Mouse (Mus musculus) liver, embryonic 14.5 days (tissue): ENCODE measurements around the gene Rpn1. TPM values are rescaled to one million over a fixed set of nuclear protein-coding genes. Genes with fewer than 3 reads are reported as not detected.

Experiments
- ATAC-seq: fragments of 200-750 bp; cut with Nextera tagmentation; 2 replicates; pipeline ENCODE4 v1.8.0; 2017; ENCODE audit warnings: moderate number of reproducible peaks, mild to moderate bottlenecking, moderate library complexity; ENCODE audit not compliant: insufficient read depth
- DNase-seq, 3 experiments: peaks; one replicate each; pipeline ENCODE4 v3.0.0-alpha.2; 2012 to 2013; ENCODE audit warnings: low read depth in 3 of 3, low spot score in 3 of 3
- H3K27ac ChIP-seq: fragments of 300-500 bp; sonication (generic); 2 replicates; pipeline ENCODE4 v1.5.1; 2014; ENCODE audit warnings: moderate library complexity, mild to moderate bottlenecking, control low read depth, inconsistent platforms
- H3K27me3 ChIP-seq: fragments of 300-500 bp; sonication (generic); 2 replicates; pipeline ENCODE4 v1.6.1; 2014; ENCODE audit warnings: mild to moderate bottlenecking, low read length, moderate library complexity; ENCODE audit not compliant: control insufficient read depth, insufficient read depth
- H3K36me3 ChIP-seq: fragments of 300-500 bp; sonication (generic); replicated peaks from 2 replicates; pipeline ENCODE4 v1.6.1; 2014; ENCODE audit warnings: low read depth; ENCODE audit not compliant: control insufficient read depth, insufficient read depth
- H3K4me1 ChIP-seq, 2 experiments: fragments of 200-500 bp in 1 of 2; fragments of 300-500 bp in 1 of 2; sonication (generic) in 1 of 2; replicated peaks; 2 replicates each; pipeline ENCODE4 v1.6.1; 2012 to 2014; ENCODE audit warnings: antibody characterized with exemption in 1 of 2, inconsistent platforms in 1 of 2, low read length in 1 of 2; ENCODE audit not compliant: control insufficient read depth in 2 of 2, insufficient read depth in 2 of 2
- H3K4me2 ChIP-seq: fragments of 300-500 bp; sonication (generic); 2 replicates; pipeline ENCODE4 v1.6.1; 2014; ENCODE audit warnings: low read depth, mild to moderate bottlenecking, control low read depth, moderate library complexity
- H3K4me3 ChIP-seq, 2 experiments: fragments of 200-500 bp in 1 of 2; fragments of 300-500 bp in 1 of 2; sonication (generic) in 1 of 2; 2 replicates each; pipeline ENCODE4 v1.5.1; 2012 to 2014; ENCODE audit warnings: low read depth in 2 of 2, low read length in 2 of 2, mild to moderate bottlenecking in 2 of 2, control low read depth in 1 of 2, inconsistent platforms in 1 of 2, moderate library complexity in 1 of 2; ENCODE audit not compliant: insufficient read depth in 1 of 2
- H3K9ac ChIP-seq: fragments of 300-500 bp; sonication (generic); replicated peaks from 2 replicates; pipeline ENCODE4 v1.6.1; 2014; ENCODE audit warnings: mild to moderate bottlenecking, control low read depth, moderate library complexity
- H3K9me3 ChIP-seq: fragments of 300-500 bp; sonication (generic); 2 replicates; pipeline ENCODE4 v1.6.1; 2016; ENCODE audit warnings: low read length, mixed read lengths; ENCODE audit not compliant: control insufficient read depth
- CTCF ChIP-seq: IDR thresholded peaks from 2 replicates; pipeline ENCODE4 v1.5.1; 2016; ENCODE audit warnings: antibody characterized with exemption, low read depth, control low read depth
- EP300 ChIP-seq: IDR thresholded peaks from 2 replicates; pipeline ENCODE4 v1.6.1; 2016; ENCODE audit warnings: antibody characterized with exemption, low read depth
- WGBS: fragments of 180-500 bp; shearing (Covaris S2); extraction: QIAGEN DNeasy Blood & Tissue Kit; methylation state at CpG from one replicate; pipeline ENCODE4 v1.1.7; 2014; ENCODE audit not compliant: insufficient replicate concordance; 5-methylcytosine and 5-hydroxymethylcytosine counted together
- polyA plus RNA-seq, 2 experiments: library from polyadenylated mRNA; depleted of rRNA in 1 of 2; stranded (reverse) in 1 of 2; unstranded in 1 of 2; fragments of >200 nt; fragmentation: Nextera tagmentation in 1 of 2; extraction: Ambion mirVana in 1 of 2; gene quantifications; 2 replicates each; pipeline versions ENCODE4 v1.2.1 to v1.2.3; 2012 to 2014

Rpn1 gene
- polyA plus RNA-seq (2012; rRNA removed), result 75.9 and 81.7 TPM in 2 replicates
- 169 and 172 TPM in 2 replicates for polyA plus RNA-seq (2014; fragmentation: Nextera tagmentation; extraction: Ambion mirVana)

DNA sequence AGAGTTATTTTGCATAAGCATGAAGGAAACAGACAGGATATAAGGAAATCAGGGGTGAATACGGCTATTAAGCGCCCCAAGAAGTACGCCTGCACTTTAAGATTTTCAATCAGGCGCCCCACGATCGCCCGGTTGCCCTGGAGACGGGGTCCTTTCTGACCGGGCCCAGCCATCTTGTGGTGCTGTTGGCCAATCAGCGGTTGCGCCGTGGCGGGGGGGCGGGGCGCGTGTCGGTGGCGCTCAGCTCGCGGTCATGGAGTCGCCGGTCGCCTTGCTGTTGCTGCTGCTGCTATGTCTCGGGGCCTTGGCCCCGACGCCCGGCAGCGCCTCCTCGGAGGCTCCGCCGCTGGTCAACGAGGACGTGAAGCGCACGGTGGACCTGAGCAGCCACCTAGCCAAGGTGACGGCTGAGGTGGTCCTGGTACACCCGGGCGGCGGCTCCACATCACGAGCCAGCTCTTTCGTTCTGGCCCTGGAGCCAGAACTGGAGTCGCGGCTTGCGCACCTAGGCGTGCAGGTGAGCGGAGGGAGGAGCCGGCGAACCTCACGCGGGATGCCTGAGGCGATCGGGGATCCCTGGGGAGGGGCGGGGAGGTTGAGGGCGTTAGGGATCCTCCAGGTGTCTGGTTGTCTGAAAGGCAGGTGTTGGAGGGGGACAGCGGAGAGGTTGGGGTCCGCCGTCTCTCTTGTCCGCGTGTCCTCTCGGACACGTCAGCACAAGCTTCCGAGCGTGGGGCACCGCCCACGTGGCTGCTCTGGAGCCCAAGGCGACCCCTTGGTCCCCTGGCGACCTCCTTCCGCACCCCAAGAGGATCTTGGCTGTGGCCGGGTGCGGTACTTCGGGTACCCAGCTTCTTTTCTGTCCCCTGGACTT lies at the start of gene Rpn1:
Gene Rpn1 (plus strand): TSS at position 205 of the 874 bp plus-strand sequence.
- no peaks in the 10 kb centered on the region for H3K9me3 ChIP-seq
- H3K4me1 ChIP-seq, result peaks cover 21 to 22% of the 10 kb centered on the region in 2 experiments
- H3K27ac ChIP-seq, result peak within 1 kb of the TSS; percentile 63
- TF ChIP-seq CTCF (no peak; the same call in 1 of the 2 replicates), EP300 (no peak; the same call in 1 of the 2 replicates)
- H3K36me3 ChIP-seq, result peaks cover 3% of the 10 kb centered on the region
- peak within 1 kb of the TSS; percentile 85 for H3K9ac ChIP-seq
- under 1% methylated on average over 71 of the region's 71 CpGs for WGBS
- H3K4me2 ChIP-seq, result peak within 1 kb of the TSS; percentile 92
- no peaks in the 10 kb centered on the region for H3K27me3 ChIP-seq
- ATAC-seq, result peak; percentile 97
- peak; percentile 90 to 92 (median 91) for DNase-seq
- peak within 1 kb of the TSS; percentile 86 to 92 for H3K4me3 ChIP-seq

DNA sequence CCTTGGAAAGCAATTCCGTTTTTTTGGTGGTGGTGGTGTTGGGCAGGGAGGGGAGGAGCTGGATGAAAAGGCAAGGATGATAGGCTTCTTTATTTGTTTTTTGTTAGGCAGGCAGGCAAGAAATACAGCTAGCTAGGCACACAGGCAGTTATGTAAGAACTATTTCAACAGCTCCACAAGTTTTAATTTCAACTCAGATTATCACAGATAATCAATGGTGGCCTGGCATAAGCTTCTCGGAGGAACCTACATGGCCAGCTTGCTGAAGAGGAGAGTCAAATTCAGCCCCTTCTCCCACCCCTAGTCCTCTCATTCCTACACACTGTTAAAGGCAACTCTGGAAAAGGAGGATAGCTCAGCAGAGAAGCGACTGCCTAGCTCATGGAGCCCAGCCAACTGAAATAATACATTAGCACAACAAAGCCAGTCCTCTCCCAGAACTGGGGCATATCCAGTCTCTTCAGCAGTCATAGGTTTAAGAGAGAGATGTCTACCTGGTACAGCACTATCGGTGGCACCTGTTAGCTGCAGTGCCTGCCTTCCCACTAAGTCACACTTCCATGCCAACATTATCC lies 46.7 kb upstream of the Rpn1 start:
- no peak for TF ChIP-seq EP300
- no peak for TF ChIP-seq CTCF
- H3K9me3 ChIP-seq, result no peaks in the 10 kb centered on the region
- no peak overlapping the region for H3K27ac ChIP-seq
- H3K4me1 ChIP-seq, result peaks cover 0 to 3% of the 10 kb centered on the region in 2 experiments; a peak in 2 of 4 replicates
- H3K36me3 ChIP-seq, result no peaks in the 10 kb centered on the region
- ATAC-seq (no peak), DNase-seq (no peak)
- H3K4me2 ChIP-seq, result no peak overlapping the region
- no peaks in the 10 kb centered on the region for H3K27me3 ChIP-seq
- 80% methylated on average over 4 of the region's 4 CpGs for WGBS
- H3K9ac ChIP-seq, result no peak overlapping the region
- H3K4me3 ChIP-seq, result no peak overlapping the region

DNA sequence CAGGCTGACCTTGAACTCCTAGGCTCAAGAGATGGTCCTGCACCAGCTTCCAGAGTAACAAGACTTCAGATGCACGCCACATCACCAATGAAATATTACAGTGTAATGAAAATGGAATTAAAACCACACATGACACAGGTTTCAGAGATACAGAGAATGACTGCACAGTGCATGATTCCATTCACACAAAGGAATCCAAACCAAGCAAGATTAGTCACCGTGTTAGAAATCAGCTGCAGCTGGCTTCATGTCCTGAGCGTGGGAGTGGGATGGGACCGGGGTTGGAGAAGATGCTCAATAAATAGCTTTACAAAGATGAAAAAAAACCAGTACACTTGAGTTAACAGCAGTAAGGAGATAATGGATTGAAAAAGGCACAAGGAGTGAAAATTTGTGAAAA lies 44.9 kb upstream of the Rpn1 start:
- H3K9ac ChIP-seq, result no peak overlapping the region
- no peaks in the 10 kb centered on the region for H3K9me3 ChIP-seq
- 85% methylated on average over 4 of the region's 4 CpGs for WGBS
- H3K4me1 ChIP-seq, result peaks cover 8 to 13% of the 10 kb centered on the region in 2 experiments
- H3K27me3 ChIP-seq, result no peaks in the 10 kb centered on the region
- H3K4me2 ChIP-seq, result no peak overlapping the region
- ATAC-seq (no peak), DNase-seq (no peak)
- no peaks in the 10 kb centered on the region for H3K36me3 ChIP-seq
- no peak for TF ChIP-seq CTCF
- TF ChIP-seq EP300, result no peak
- H3K27ac ChIP-seq, result no peak overlapping the region
- no peak overlapping the region for H3K4me3 ChIP-seq

DNA sequence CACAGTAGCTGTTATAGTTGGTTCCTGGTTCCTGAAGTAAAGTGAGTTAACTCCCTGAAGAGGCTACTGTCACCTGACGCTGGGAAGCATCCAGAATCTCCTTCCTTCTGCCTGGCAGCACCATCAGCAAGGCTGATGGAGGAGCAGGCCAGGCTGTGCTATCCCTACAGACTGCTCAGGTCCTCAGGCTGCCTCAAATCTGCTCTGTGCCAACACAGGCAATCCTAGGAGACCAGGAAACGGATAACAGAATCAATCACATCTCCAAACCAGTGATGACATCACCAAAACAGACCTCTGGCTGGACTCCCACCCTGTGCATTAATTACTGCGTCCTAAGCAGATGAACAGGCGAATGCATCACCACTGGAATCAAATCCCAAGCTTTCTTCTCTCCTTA lies 43.1 kb upstream of the Rpn1 start:
- Histone ChIP-seq H3K9ac (no peak overlapping the region), H3K4me2 (no peak overlapping the region), H3K36me3 (no peaks in the 10 kb centered on the region), H3K27ac (no peak overlapping the region), H3K4me1 (peaks cover 11 to 17% of the 10 kb centered on the region in 2 experiments), H3K9me3 (no peaks in the 10 kb centered on the region), H3K4me3 (no peak overlapping the region), H3K27me3 (no peaks in the 10 kb centered on the region)
- no peak for DNase-seq
- WGBS, result 74% methylated on average over 4 of the region's 4 CpGs
- TF ChIP-seq CTCF, result no peak
- no peak for TF ChIP-seq EP300
- no peak for ATAC-seq

DNA sequence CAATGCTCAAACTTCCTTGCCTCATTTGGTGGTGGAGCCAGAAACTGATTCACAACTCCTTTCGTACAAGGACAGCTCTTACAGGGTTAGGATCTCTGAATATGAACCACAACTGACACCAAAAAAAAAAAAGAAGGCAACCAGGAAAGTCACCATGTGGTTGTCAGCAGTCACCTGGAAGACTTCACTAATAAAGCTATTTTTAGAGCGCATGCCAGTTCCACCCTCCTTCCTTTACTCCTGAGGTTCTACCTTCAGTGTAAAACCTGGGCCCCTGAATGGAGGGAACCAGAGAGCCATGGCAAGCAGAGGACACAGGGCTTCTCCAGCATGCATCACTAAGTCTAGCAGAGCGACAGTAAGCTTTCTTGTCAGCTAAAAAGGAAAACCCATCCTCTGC lies 41.9 kb upstream of the Rpn1 start:
- H3K27ac ChIP-seq, result no peak overlapping the region
- WGBS, result 81% methylated on average over 3 of the region's 3 CpGs
- H3K4me3 ChIP-seq, result no peak overlapping the region
- H3K27me3 ChIP-seq, result no peaks in the 10 kb centered on the region
- peaks cover 11 to 17% of the 10 kb centered on the region in 2 experiments for H3K4me1 ChIP-seq
- no peaks in the 10 kb centered on the region for H3K36me3 ChIP-seq
- DNase-seq (no peak), ATAC-seq (no peak)
- H3K4me2 ChIP-seq, result peak overlapping the region; percentile 6; the same call in 1 of the 2 replicates
- H3K9ac ChIP-seq, result no peak overlapping the region
- H3K9me3 ChIP-seq, result no peaks in the 10 kb centered on the region
- TF ChIP-seq EP300, result no peak
- no peak for TF ChIP-seq CTCF
